Mouse (Mus musculus) embryonic fibroblast, embryonic 13.5 days (primary cell): ENCODE measurements around the gene Hcn1.

Experiments used
- CTCF ChIP-seq: IDR thresholded peaks from 2 replicates; pipeline ENCODE4 v1.5.1; 2011; ENCODE audit warnings: mild to moderate bottlenecking, control low read depth, low read length, moderate library complexity, borderline replicate concordance; ENCODE audit not compliant: insufficient read depth
- POLR2A ChIP-seq: IDR thresholded peaks from 2 replicates; pipeline ENCODE4 v1.6.1; 2011; ENCODE audit warnings: low read depth, mild to moderate bottlenecking, control low read depth, low read length, moderate library complexity

DNA sequence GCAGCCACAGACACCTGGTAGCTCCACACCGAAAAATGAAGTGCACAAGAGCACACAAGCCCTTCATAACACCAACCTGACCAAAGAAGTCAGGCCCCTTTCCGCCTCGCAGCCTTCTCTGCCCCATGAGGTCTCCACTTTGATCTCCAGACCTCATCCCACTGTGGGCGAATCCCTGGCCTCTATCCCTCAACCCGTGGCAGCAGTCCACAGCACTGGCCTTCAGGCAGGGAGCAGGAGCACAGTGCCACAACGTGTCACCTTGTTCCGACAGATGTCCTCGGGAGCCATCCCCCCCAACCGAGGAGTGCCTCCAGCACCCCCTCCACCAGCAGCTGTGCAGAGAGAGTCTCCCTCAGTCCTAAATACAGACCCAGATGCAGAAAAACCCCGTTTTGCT lies 373.7 kb downstream of the Hcn1 start:
- TF ChIP-seq POLR2A (no peak), CTCF (no peak)
